Mouse (Mus musculus): ENCODE measurements around the gene Smarcc2. TPM values are rescaled to one million over a fixed set of nuclear protein-coding genes. Genes with fewer than 3 reads are reported as not detected.
"Not testable (repeated sequence)": the region's sequence is repeated elsewhere in the genome, so short reads cannot be mapped to it uniquely, and the experiment has no call there.

Gene Smarcc2
- total RNA-seq, 2 experiments from 2014 or later: 47.0 to 62.8 TPM

DNA sequence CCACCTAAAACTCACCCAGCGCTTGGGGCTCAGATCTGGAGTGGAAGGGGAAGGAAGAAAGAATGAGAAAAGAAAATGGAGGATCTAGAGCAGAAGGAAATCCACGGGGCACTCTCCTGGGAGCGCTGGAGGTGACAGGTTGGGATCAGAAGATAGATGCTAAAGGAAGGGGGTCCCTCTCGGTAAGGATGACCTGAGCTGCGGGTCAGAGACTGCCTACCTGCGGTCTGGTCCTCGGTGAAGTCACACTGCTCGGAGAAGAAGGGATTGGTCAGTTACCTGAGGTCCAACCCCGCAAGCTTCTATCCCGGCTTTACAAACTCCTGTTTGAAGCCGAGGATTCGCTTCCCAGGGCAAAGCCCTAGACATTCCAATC lies 34.3 kb downstream of the Smarcc2 start:
- DNase-seq: no peak

DNA sequence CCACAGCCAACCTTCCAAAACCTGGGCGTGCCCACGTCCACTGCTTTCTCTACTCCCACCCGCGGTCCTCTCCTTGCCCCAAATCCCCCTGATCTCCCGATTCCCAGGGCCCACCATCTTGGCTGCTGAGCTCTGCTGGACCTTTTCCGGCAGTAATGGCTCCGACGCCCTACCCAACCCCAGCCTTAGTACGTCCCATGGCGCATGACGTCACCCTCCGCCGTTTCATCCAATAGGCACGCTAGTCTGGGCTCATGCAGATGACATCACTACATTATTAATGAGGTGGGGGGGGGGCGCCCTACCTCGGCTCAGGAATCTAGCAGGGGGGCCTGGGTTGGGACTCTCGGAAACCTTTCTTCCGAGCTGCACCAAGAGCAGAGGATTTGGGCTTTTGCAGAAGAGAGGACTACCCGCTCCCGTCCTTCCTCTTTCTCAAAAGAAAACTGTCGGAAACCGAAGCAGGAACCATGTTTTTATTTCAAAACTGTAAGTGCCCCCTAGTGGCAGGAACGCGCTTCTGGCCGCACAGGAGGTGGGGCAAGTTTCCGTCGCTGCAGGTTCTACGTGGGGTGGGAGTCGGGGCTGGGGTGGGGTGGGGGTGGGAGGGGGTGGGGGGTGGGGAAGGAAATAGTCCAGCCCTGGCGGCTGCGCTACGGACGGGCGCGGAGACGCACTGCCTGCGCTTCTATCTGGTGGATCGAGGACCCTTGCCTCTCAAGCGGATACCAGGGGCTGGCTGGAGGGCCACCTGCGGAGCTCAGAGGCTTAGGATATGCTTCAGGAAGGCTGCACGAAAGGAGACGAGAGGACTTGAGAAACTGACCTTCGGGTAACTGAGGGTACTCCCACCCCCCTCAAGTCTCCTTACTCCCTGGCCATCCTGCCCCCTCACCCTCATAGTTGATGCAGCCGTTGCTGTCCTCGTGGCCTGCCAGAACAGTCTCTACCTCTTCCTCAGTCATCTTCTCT lies 34.9 kb downstream of the Smarcc2 start, which contains the start of gene Myl6:
Gene Myl6, minus strand, starts transcription at position 451 of the 972 bp plus-strand sequence.
- DNase-seq: peak; percentile 97

DNA sequence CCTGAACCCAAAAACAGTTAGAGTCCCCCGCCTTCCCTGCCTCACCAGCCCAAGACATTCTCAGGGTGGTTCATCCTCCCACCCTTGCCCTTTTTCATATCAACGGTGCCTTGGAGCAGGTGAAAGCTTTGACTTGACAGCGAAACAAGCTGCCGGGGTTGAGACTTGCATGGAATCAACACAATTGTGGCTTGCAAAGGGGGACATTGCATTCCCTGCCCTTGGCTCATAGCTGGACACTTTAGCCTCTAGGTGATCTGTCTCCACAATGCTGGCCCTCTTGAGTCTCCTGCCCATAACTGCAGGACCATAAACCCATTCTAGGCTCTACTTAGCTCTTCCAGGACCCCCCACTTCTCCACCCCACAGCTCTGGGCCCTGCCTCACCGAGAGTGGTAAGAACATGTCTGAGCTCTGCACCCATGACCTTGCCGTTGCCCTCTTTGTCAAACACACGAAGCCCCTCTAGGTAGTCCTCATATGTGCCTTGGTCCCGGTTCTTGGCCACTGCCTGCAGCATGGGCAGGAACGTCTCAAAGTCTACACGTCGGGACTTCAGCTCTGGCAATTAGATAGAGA lies 35.7 kb downstream of the Smarcc2 start:
- no peak for DNase-seq

DNA sequence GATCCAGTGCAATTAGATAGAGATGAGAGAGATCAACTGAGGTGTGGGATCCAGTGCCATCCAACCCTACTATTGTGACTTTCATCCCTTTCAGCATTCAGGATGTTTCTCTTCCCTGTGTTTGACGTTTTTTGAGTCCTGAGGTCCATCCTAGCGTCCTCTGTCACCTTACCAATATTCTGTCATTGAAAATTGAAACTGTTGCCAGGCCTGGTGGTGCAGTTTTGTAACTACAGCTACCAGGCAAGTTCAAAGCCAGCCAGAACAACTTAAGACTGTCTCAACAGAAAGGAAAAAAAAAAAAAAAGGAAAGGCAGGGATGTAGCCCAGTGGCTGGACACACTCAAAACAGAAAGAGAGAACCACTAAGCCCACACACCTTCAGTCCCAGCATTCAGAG lies 36.2 kb downstream of the Smarcc2 start:
- DNase-seq: no peak

DNA sequence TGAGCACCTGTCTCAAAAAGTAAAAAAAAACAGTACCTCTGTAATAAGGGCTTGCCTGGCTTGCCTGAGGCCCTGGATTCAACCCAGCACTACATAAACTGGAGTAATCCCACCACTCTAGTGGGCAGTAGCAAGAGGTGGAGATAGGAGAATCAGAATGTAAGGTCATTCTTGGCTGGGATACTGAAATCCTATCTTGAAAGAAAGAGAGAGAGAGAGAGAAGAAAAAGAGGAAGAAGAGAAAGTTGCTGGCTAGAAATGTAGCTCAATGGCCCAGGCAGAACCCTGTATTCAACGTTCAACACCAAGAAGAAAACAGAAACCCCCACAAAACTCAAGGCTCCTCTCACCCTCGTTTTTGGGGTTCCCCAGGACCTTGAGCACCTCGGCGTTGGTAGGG lies 36.9 kb downstream of the Smarcc2 start:
- DNase-seq: no peak

DNA sequence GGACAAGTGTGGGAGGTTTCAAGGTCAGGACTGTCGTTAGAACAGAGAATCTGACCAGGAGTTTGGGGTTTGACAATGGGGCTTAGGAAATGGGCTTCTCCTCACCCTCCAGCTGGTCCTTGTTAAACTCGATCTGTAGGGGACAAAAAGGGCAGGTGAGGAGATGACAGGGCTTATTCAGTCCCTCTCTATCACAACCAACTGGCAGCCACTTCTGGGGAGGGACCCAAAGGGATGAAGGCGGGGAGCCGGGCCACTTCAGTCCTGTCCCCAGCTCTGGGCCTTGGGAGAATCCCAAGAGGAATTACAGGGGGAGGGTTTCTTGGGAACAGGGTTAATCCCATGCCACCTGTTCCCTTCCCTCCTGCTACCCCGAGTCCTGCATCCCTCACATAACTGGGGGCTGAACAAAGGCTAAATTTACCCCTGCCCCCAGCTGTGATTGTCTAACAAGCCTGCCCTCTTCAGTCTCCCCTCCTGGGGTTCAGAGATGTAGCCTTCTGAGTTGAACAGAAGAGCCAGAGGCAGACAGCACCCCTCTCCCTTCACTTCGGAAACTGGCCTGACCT lies 37.5 kb downstream of the Smarcc2 start:
- DNase-seq: no peak

DNA sequence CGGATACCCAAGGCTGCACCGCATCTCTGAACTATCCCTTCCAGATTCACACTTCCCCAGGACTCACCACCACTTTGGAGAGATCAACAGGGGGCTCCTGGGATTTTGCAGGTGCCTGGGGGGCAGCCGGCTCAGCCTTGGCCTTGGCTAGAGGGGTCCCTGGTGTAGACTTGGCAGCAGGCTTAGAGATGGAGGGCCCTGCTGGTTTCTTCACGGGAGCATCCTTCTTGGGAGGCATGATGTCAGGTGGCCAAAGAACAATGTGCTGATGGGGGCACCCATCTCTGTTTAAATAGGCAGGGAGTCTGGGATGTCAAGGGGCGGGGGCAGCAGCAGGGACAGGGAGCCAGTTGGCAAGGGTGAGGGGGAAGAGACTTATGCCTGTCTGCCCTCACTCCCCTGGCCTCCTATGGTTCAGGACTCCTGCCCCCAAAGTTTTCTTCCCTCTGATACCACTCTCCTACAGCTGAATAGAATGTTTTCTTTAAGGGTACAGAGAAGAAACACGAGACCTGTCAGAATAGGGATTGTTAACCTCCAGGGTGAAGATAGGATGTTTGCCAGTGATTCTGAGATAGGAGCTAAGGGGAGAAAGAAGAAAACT lies 38.2 kb downstream of the Smarcc2 start:
- DNase-seq: no peak

DNA sequence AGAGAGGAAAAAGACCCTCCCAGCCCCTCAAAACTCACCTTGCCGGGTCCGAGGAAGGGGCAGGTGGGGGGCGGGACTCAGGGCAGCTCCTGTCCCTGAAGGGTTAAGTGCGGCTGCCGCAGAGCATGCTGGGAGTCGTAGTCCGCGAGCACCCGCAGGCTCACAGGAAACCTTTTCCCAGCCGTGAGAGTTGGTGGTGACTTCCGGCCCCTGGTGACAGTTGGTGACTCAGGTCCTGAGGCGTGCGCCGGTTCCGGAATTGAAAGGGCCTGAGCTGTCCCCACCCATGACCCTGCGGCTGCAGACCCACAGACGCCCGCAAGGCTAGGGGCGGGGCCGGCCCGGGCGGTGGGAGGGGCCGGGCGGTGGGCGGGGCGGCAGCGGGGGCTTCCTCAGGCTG lies 39.5 kb downstream of the Smarcc2 start, which contains the start of gene Myl6b:
Gene Myl6b, minus strand, starts transcription at position 96 of the 400 bp plus-strand sequence.
- DNase-seq: peak; percentile 92

DNA sequence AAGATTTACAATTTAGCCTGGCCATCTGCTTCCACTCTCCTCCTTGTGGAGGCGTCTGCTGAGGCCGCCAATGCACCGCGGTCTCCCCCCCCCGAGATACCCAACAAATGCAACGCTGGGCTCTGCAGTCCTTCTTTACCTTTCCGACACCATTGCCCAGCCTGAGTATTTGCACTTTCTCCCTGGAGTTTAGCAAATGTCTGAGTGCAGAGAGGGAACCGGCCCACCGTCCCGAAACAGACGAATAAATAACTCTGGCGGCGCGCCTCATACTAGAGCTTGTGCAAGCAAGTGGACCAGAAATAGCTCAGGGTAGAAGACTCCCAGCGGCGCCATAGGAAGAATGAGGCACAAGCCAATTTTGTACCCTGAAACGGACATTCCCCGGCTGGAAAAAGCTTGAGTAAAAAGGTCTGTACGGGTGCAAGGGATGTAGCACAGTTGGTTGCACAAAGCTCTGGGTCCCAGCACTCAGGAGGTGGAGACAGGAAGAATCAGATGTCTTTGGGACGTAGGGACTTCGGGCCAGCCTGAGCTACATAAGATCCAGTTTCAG lies 40.1 kb downstream of the Smarcc2 start:
- DNase-seq: peak; percentile 71

DNA sequence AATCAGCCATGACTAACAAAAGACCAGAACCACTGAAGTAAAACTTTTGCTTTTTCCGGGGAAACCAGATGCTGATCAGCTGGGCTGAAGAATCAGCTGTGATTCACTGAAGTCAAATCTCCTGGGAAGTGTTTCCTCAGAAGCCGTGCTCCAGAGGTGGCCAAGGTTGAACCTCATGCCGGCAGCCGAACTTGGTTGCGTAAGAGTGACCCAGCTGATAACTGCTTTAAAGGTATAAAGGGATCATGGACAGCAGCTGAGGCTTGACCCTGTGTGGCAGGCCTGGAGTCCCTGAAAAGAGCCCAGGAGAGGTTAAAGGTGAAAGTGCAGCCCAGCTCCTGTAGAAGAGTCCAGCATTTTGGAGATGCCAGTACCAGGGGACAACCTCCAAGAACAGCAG lies 43.3 kb downstream of the Smarcc2 start:
- DNase-seq: no peak

DNA sequence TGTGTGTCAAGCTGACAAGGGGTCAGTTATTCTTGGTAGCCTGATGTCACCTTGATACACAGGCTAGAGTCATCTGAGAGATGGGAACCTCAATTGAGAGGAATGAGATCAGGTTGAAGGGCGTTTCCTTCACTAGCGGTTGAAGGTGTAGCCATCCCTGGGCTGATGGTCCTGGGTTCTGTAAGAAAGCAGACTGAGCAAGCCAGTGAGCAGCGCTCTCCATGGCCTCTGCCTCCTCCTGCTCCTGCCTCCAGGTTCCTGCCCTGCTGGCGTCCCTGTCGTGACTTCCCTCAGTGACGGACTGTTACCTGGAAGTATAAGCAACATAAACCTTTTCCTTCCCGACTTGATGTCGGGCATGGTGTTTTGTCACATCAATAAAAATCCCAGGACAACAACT lies 44.5 kb downstream of the Smarcc2 start:
- DNase-seq: no peak

DNA sequence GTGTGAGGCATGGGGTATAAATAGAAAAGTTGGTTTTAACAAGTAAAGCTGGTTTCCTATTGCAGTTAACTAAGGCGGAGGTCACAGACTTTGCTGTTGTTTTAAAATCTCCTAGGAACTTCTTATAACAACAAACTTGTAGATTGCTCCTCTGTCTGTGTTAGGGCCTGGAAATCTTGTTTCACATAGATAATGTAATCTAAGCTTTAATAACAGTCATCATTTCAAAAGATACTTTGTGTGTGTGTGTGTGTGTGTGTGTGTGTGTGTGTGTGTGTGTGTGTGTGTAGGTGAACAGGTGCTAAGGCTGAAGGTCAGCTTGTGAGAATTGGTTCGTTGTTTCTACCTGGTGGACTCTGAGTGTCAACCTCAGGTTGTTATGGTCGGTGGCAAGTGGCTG lies 45.0 kb downstream of the Smarcc2 start:
- DNase-seq: no peak

DNA sequence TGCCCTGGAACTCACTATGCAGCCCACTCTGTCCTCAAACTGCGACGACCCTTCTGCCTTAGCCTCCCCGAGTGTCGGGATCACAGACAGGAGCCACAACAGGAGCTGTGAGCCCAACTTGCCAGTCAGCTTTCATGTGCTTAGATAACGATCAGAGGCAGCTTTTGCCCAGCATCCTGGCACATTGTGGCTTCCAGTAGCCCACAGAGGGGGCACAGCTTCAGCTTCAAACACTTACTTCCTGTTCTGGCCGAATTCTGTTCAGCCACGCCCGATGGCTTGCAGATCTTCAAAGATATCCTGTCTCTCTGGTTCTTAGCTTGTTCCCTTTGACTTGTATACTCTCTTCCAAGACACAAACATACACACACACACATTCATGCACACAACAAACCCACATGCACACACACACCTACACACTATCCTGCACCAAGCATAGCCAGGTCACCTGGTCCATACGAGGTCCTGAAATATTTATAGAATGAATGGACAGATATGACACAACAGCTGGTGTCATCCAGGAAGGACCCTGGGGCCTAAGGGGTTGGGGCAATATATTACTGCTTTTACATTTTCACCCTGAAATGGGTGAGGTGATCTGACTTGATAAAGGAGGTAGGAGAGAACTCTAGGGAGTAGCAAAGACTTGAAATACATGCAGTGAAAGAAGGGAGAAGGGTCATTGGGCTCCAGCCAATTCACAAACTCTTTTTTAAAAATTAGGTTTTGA lies 45.8 kb downstream of the Smarcc2 start:
- DNase-seq: no peak

DNA sequence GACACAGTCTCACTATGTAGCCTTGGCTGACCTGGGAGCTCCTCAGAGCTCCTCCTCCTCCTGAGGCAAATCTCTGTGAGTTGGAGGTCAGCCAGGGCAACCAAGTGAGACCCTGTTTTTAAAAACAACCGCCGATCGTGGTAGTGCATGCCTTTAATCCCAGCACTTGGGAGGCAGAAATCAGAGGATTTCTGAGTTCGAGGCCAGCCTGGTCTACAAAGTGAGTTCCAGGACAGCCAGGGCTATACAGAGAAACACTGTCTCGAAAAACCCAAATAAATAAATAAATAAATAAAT lies 46.3 kb downstream of the Smarcc2 start:
- DNase-seq: not testable (repeated sequence)

DNA sequence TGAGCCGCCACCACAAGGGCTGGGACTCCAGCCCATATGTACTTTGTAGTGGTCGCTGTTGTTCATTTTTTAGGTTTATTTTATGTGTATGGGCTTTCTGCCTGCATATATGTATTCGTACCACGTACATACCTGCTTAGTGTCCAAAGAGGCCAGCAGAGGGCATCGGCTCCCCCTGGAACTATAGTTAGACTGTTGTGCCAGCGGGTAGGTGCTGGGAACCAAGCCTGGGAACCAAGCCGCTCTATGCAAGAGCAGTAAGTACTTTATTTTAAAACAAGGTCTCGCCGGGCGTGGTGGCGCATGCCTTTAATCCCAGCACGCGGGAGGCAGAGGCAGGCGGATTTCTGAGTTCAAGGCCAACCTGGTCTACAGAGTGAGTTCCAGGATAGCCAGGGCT lies 46.9 kb downstream of the Smarcc2 start:
- no peak for DNase-seq

DNA sequence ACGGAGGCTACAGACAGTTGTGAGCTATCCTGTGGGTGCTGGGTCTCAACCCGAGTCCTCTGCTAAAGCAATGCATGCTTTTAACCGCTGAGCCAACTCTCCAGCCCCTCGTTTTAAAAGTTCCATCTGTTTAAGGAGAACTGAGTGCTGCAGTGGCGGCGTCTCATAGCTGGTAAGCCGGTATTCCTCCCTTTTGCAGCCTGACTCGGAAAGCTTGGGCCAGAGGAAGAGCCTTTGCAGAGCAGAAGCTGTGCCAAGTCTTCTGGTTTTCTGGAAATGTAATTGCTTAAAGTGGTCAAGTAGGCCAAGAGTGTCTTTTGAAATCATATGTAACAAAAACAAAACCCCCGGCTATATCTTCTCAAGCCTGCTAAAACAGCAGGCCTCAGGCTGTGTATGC lies 49.2 kb downstream of the Smarcc2 start:
- DNase-seq: no peak

DNA sequence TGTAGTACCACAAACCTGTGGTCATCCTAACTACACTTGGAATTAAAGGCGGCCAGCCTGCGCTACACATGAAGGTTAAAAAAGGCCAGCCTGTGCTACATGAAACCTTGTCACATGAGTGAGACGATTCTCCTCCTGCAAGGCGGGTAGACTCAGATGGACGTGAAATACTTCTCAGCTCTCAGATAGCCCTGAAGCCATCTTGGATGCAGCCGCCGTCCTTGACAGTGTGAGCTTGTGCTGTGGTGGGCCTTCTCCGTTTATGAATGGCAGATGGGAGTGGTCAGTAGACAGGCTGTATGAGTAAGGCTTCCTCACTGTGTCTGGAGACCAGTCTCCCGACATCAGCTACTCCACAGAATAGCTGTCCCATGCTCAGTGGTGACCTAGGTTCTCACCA lies 50.2 kb downstream of the Smarcc2 start:
- DNase-seq: no peak

DNA sequence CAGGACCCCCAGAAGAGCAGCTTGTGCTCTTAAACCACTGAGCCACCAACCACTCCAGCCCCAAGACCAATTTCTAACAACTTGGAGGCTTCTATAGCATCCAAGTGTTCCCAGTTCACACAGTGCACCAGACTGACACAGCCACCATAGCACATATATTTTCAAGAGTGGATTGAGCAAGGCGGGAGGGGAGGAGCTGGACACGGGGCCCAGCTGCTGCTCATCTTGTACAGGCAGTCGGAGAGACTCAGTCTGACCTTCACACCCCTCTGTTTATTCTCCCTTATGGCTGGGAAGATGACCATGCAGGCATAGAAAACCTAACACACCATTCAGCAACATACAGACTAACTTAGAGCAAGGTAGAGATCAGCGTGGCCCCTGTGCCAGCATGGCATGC lies 50.8 kb downstream of the Smarcc2 start:
- DNase-seq: no peak

DNA sequence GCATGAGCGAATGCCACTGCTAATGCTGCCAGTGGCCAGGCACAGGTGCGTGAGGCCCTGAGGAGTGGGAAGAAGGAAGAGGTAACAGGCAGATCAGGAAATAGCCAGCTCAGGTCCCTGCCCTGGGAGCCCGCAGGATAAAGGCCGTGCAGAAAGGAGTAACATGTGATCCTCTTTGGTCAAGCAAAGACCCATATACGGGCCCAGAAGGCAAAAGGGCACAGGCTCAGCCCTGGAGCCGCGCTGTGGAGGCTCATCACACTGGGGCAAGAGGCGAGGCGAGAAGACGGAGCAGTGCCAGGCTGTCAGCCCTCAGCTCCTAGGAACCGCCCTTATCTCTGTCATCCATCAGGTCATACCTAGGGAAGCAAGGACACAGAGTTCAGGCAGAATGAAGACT lies 51.3 kb downstream of the Smarcc2 start:
- DNase-seq: no peak

DNA sequence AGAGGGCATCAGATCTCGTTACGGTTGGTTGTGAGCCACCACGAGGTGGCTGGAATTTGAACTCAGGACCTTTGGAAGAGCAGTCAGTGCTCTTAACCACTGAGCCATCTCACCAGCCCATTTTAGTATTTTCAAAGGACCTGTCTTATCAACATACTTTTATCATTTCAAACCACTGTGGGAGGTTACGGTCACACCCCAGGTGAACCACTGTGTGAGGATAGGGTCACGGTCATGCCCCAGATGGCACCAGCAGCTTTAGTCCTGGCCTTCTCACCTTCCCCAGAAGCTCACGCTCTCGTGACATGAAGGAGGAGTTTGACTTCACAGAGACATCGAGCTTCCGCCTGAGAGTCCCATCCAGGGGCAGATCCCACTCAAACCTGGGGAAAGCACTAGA lies 52.1 kb downstream of the Smarcc2 start:
- DNase-seq: no peak

DNA sequence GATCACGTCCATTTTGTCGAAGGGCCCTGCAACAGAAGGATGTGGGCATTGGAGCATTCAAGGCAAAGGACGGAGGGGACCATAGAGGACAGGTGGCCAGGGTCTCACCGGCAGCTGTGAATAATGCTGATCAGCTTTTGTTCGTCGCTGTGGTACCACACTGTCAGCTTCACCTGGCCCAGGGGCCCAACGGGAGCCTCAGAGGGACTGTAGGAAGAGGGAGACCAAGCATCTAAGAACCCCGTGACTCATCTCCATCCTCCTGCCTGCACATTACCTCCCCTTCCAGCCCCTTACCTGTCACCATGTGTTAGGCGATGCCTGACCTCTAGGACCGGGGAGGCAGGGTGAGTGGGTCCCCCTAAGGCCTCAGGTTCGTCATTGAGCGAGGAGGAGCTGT lies 52.7 kb downstream of the Smarcc2 start:
- no peak for DNase-seq

DNA sequence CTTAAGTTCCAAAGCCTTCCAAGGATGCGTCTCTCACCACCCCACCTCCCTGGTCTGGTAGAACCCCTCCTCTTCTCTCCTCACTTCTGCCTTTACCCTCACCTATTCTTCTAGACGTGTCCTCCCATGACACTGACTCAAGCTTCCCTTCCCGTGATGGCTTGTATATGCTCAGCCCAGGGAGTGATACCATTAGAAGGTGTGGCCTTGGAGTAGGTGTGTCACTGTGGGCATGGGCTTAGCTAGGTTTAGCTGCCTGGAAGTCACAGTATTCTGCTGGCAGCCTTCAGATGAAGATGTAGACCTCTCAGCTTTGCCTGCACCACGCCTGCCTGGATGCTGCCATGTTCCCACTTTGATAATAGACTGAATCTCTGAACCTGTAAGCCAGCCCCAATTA lies 56.0 kb downstream of the Smarcc2 start:
- DNase-seq: no peak
